Comparison of ENCODE assay signal across 12 mouse cellular contexts in the genomic region with DNA sequence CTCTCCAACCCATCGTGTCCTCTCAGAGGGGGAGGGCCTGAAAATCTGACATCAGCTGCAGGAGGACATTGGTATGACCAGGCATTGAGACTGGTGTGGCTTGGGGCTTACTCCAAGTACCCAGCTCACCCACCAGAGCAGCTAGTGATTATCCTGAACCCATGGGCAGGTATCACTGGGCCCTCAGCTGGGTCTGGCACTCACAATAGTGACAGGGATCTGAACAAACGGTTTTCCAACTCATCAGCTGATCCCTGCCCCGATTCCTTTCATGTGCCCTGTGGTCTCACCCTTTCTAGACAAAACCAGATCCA.
DNase-seq lines count a peak whose midpoint lies in the region; ATAC-seq and TF ChIP-seq lines count a peak whose summit lies in the region.
"Had no signal": no experiment of that assay in that cellular context is flagged by ENCODE, and none has a peak within 500 bp of the region (broad histone marks: within the 10 kb centered on the region; RNA-seq: fewer than 3 reads in every experiment).

No protein-coding gene starts in this region.

- no peak overlapping the region for H3K9ac ChIP-seq in heart, embryonic 13.5 days
- H3K9ac ChIP-seq in heart, adult 2 months (ENCODE audit: low read depth, low read length), result no peak overlapping the region
- peak overlapping the region; percentile 59 for H3K9ac ChIP-seq in forebrain, embryonic 16.5 days (replicated peaks; ENCODE audit: low read depth, low read length)
- H3K9ac ChIP-seq in intestine, embryonic 16.5 days (ENCODE audit: low read depth, low read length), result no peak overlapping the region
- no peak overlapping the region for H3K9ac ChIP-seq in neural tube, embryonic 14.5 days (replicated peaks; ENCODE audit: low read depth, low read length)

- no peak for ATAC-seq in heart, embryonic 13.5 days (ENCODE audit: extremely low read depth, insufficient number of reproducible peaks, low FRiP score, low TSS enrichment)
- ATAC-seq in forebrain, embryonic 16.5 days, result no peak
- ATAC-seq in intestine, embryonic 16.5 days, result no peak
- ATAC-seq in neural tube, embryonic 14.5 days (ENCODE audit: low read depth), result peak; percentile 41; the same call in 1 of the 2 replicates

- no peak for TF ChIP-seq EP300 in heart, adult 2 months (IDR thresholded peaks at IDR 0.05; ENCODE audit: insufficient read depth, low read depth, low read length)

- no peak overlapping the region for H3K27ac ChIP-seq in heart, embryonic 13.5 days (replicated peaks)
- no peak overlapping the region for H3K27ac ChIP-seq in heart, adult 2 months
- peak overlapping the region; percentile 92 for H3K27ac ChIP-seq in forebrain, embryonic 16.5 days (ENCODE audit: low read length)
- H3K27ac ChIP-seq in intestine, embryonic 16.5 days (ENCODE audit: low read length), result no peak overlapping the region
- peak overlapping the region; percentile 80 for H3K27ac ChIP-seq in neural tube, embryonic 14.5 days (ENCODE audit: low read depth, low read length)

- WGBS in heart, embryonic 13.5 days, result 42% methylated on average over 3 of the region's 3 CpGs
- 43% methylated on average over 3 of the region's 3 CpGs for WGBS in heart, adult 2 months
- WGBS in forebrain, embryonic 16.5 days, result 32% methylated on average over 3 of the region's 3 CpGs
- 47% methylated on average over 3 of the region's 3 CpGs for WGBS in intestine, embryonic 16.5 days
- WGBS in neural tube, embryonic 14.5 days, result 45% methylated on average over 3 of the region's 3 CpGs

- no peaks in the 10 kb centered on the region for H3K36me3 ChIP-seq in heart, embryonic 13.5 days
- H3K36me3 ChIP-seq in heart, adult 2 months (ENCODE audit: control insufficient read depth, insufficient read depth, low read length), result no peaks in the 10 kb centered on the region
- H3K36me3 ChIP-seq in forebrain, embryonic 16.5 days (ENCODE audit: control insufficient read depth, insufficient read depth), result no peaks in the 10 kb centered on the region
- H3K36me3 ChIP-seq in intestine, embryonic 16.5 days (ENCODE audit: control insufficient read depth, insufficient read depth, low read length), result no peaks in the 10 kb centered on the region
- H3K36me3 ChIP-seq in neural tube, embryonic 14.5 days (ENCODE audit: control insufficient read depth, insufficient read depth, low read length), result no peaks in the 10 kb centered on the region

- H3K4me3 ChIP-seq in heart, embryonic 13.5 days, result no peak overlapping the region
- no peak overlapping the region for H3K4me3 ChIP-seq in heart, adult 2 months
- H3K4me3 ChIP-seq in forebrain, embryonic 16.5 days (replicated peaks; ENCODE audit: low read length), result peak overlapping the region; percentile 33
- no peak overlapping the region for H3K4me3 ChIP-seq in intestine, embryonic 16.5 days (ENCODE audit: low read length)
- no peak overlapping the region for H3K4me3 ChIP-seq in neural tube, embryonic 14.5 days (ENCODE audit: low read depth, low read length)

- DNase-seq in heart, adult 2 months, result no peak
- no peak for DNase-seq in right cerebral cortex, postnatal 14 days
- no peak for DNase-seq in right cerebral cortex, postnatal 25 days
- DNase-seq in heart, postnatal 25 days (ENCODE audit: low spot score), result no peak
- DNase-seq: adrenal gland, postnatal 10 days; cerebellum, postnatal 36 days; kidney, adult 18-20 months; right cerebral cortex, adult 18-20 months had no signal

- no peak for TF ChIP-seq POLR2A in heart, adult 2 months (IDR thresholded peaks at IDR 0.05; ENCODE audit: insufficient read depth, low read depth, low read length)

- peaks cover 5% of the 10 kb centered on the region; the same call in 1 of the 2 replicates for H3K4me1 ChIP-seq in heart, embryonic 13.5 days
- H3K4me1 ChIP-seq in heart, adult 2 months (ENCODE audit: control insufficient read depth, insufficient read depth, low read length), result no peaks in the 10 kb centered on the region
- H3K4me1 ChIP-seq in forebrain, embryonic 16.5 days (replicated peaks; ENCODE audit: control insufficient read depth, insufficient read depth, low read length), result peaks cover 38% of the 10 kb centered on the region
- no peaks in the 10 kb centered on the region for H3K4me1 ChIP-seq in intestine, embryonic 16.5 days (ENCODE audit: control insufficient read depth, insufficient read depth, low read length)
- H3K4me1 ChIP-seq in neural tube, embryonic 14.5 days (ENCODE audit: control insufficient read depth, insufficient read depth, low read length), result peaks cover 13% of the 10 kb centered on the region

- no peaks in the 10 kb centered on the region for H3K79me2 ChIP-seq in heart, adult 2 months (replicated peaks; ENCODE audit: control insufficient read depth, insufficient read depth, low read length)

- peak overlapping the region; percentile 44; the same call in 1 of the 2 replicates for H3K4me2 ChIP-seq in heart, embryonic 13.5 days
- peak overlapping the region; percentile 55 for H3K4me2 ChIP-seq in forebrain, embryonic 16.5 days (ENCODE audit: low read length)
- H3K4me2 ChIP-seq in intestine, embryonic 16.5 days (ENCODE audit: low read depth, low read length), result 0 out of 2 replicates have a peak overlapping the region, but pooled peaks have one; percentile 12
- peak overlapping the region; percentile 41; the same call in 1 of the 2 replicates for H3K4me2 ChIP-seq in neural tube, embryonic 14.5 days (ENCODE audit: low read depth, low read length)

- intact Hi-C loops in heart, adult 2 months (cut with DNase I), result no loop called here
- intact Hi-C loops in heart, postnatal 25 days (cut with DNase I), result no loop called here

- no peaks in the 10 kb centered on the region for H3K9me3 ChIP-seq in heart, embryonic 13.5 days
- no peaks in the 10 kb centered on the region for H3K9me3 ChIP-seq in forebrain, embryonic 16.5 days (ENCODE audit: control insufficient read depth, low read length)
- H3K9me3 ChIP-seq in intestine, embryonic 16.5 days (ENCODE audit: control insufficient read depth, low read length), result no peaks in the 10 kb centered on the region
- H3K9me3 ChIP-seq in neural tube, embryonic 14.5 days (ENCODE audit: control insufficient read depth, low read length), result no peaks in the 10 kb centered on the region

- TF ChIP-seq CTCF in heart, adult 2 months (IDR thresholded peaks at IDR 0.05), result no peak

- H3K27me3 ChIP-seq in heart, embryonic 13.5 days (replicated peaks), result peaks cover 57% of the 10 kb centered on the region
- H3K27me3 ChIP-seq in heart, adult 2 months (ENCODE audit: control insufficient read depth, insufficient read depth, low read length), result no peaks in the 10 kb centered on the region; the same call in 1 of the 2 replicates
- H3K27me3 ChIP-seq in forebrain, embryonic 16.5 days (replicated peaks; ENCODE audit: control insufficient read depth, insufficient read depth, low read length), result no peaks in the 10 kb centered on the region
- H3K27me3 ChIP-seq in intestine, embryonic 16.5 days (replicated peaks; ENCODE audit: control insufficient read depth, insufficient read depth, low read length), result no peaks in the 10 kb centered on the region
- no peaks in the 10 kb centered on the region for H3K27me3 ChIP-seq in neural tube, embryonic 14.5 days (ENCODE audit: control insufficient read depth, insufficient read depth, low read length)

Comparison
In these comparisons a context has a peak if more than half of its experiments do, and no peak if none do; other contexts are left out.
1. H3K27ac ChIP-seq: peak in forebrain, embryonic 16.5 days (single experiment) and neural tube, embryonic 14.5 days (single experiment); none in heart, embryonic 13.5 days (single experiment), heart, adult 2 months (single experiment) and intestine, embryonic 16.5 days (single experiment).
2. Peak in every context shown above with its lines, with median percentiles within 50 percentile points of each other: H3K4me2 ChIP-seq.